Mouse (Mus musculus): ENCODE measurements around the gene Slc24a4. TPM values are rescaled to one million over a fixed set of nuclear protein-coding genes. Genes with fewer than 3 reads are reported as not detected.

Slc24a4 gene
- total and polyA plus RNA-seq, 3 experiments, result 0.23 to 0.69 (median 0.34) TPM

DNA sequence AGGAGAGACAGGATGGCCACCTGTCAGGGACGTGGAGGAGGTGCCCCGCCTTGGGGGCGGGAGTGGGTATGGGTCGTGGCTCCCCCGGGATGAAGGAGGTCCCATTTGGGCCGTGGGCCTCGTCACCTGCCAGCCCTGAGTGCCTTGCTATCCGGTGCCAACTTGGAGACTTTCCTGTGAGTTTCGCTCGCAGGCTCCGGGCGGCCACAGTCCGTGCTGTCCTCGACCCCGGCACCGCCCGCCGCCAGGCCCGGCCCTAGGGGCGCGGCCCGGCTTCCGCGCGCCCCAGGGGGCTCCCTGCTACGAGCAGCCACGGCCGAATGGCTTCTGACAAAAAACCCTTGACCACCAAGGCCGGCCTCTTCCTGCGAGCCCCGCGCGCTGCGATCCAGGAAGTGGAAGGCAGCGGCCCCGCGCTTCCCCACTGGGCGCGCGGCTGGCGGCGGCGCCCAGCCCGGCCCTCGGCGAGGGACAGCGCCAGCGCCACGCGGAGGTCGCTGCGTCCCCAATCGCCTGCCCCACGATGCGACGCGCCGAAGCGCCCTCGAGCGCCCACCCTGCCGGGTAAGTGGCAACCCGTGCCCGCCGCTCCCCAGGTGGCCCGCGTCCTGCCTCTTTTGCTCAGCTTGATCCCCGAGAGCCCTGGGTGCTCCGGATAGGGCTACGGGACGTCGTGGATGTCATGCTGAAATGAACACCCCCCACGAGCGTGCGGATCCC lies 154.4 kb downstream of the Slc24a4 start, which contains the start of gene Rin3:
Gene Rin3 (plus strand): TSS at position 286 of the 720 bp plus-strand sequence.
- peak; percentile 26 for DNase-seq (ENCODE audit: extremely low read depth)
- peak within 1 kb of the TSS; percentile 77 for H3K4me2 ChIP-seq (ENCODE audit: insufficient read depth, low read depth, poor library complexity, severe bottlenecking)
- H3K79me2 ChIP-seq (replicated peaks; ENCODE audit: control insufficient read depth, extremely low read depth, insufficient read depth, poor library complexity, severe bottlenecking), result 0 out of 2 replicates have a peak, but pooled peaks cover 4% of the 10 kb centered on the region
- peak within 1 kb of the TSS; percentile 76 for H3K9ac ChIP-seq (ENCODE audit: insufficient read depth, low read depth)
- H3K36me3 ChIP-seq (replicated peaks in 1 of 2; ENCODE audit: control insufficient read depth in 1 of 2, insufficient read depth in 1 of 2, low read length in 1 of 2), result no peaks in the 10 kb centered on the region
- dilution Hi-C loops (cut with MboI; ENCODE audit: extremely low pct_ligation_motif_present, extremely low pct_unique_long_range_greater_than_20kb, low sequenced_read_pairs), result no loop called here
- peak within 1 kb of the TSS; percentile 2; the same call in 1 of the 2 replicates for H3K27ac ChIP-seq (ENCODE audit: insufficient read depth, low read depth)
- peaks cover 17% of the 10 kb centered on the region for H3K9me3 ChIP-seq (replicated peaks; ENCODE audit: low read length)
- in situ Hi-C loops (cut with MboI; ENCODE audit: low pct_ligation_motif_present, low pct_unique_long_range_greater_than_20kb, low sequenced_read_pairs), result loop anchor here (5.0 kb wide), 1 partner anchor 99 kb away; no protein-coding TSS in a partner anchor
- peaks cover 17% of the 10 kb centered on the region for H3K27me3 ChIP-seq (replicated peaks)
- TF ChIP-seq MYC (IDR thresholded peaks at IDR 0.05; ENCODE audit: low read depth, low read length) (no peak), MAZ (IDR thresholded peaks at IDR 0.05; ENCODE audit: low read depth, low read length) (no peak), ZMIZ1 (IDR thresholded peaks at IDR 0.05; ENCODE audit: low read depth, low read length) (peak; percentile 86), ZKSCAN1 (IDR thresholded peaks at IDR 0.05; ENCODE audit: borderline replicate concordance, low read depth, low read length) (no peak), CHD2 (IDR thresholded peaks at IDR 0.05; ENCODE audit: low read length) (no peak), BHLHE40 (IDR thresholded peaks at IDR 0.05; ENCODE audit: low read depth, low read length) (no peak), TCF12 (IDR thresholded peaks at IDR 0.05; ENCODE audit: low read depth, low read length) (peak; percentile 66; the same call in 1 of the 2 replicates), IRF4 (IDR thresholded peaks at IDR 0.05; ENCODE audit: low read depth, low read length) (no peak), NRF1 (IDR thresholded peaks at IDR 0.05; ENCODE audit: low read depth, low read length) (no peak), TBP (conservative IDR thresholded peaks at IDR 0.05; ENCODE audit: low read depth, low read length) (no peak), ZNF384 (IDR thresholded peaks at IDR 0.05; ENCODE audit: low read depth, low read length) (no peak), EP300 (IDR thresholded peaks at IDR 0.05; ENCODE audit: low read length) (no peak), NELFE (IDR thresholded peaks at IDR 0.05; ENCODE audit: low read depth, low read length) (peak; percentile 39), MAX (IDR thresholded peaks at IDR 0.05; ENCODE audit: low read length) (peak; percentile 9; the same call in 1 of the 2 replicates), MEF2A (IDR thresholded peaks at IDR 0.05; ENCODE audit: borderline replicate concordance, low read depth, low read length) (no peak), MXI1 (IDR thresholded peaks at IDR 0.05; ENCODE audit: low read depth, low read length) (peak; percentile 48; the same call in 1 of the 2 replicates), JUN (IDR thresholded peaks at IDR 0.05; ENCODE audit: insufficient read depth, low read depth, low read length) (no peak), ZC3H11A (IDR thresholded peaks at IDR 0.05; ENCODE audit: low read depth, low read length) (no peak), E2F4 (IDR thresholded peaks at IDR 0.05; ENCODE audit: insufficient replicate concordance, low read depth, low read length) (no peak), RAD21 (IDR thresholded peaks at IDR 0.05; ENCODE audit: low read depth, low read length) (no peak), PAX5 (IDR thresholded peaks at IDR 0.05; ENCODE audit: low read length) (no peak), CTCF (conservative IDR thresholded peaks at IDR 0.05 in 1 of 2, IDR thresholded peaks at IDR 0.05 in 1 of 2; ENCODE audit: low read depth in 2 of 2, low read length in 2 of 2) (no peak), POLR2AphosphoS2 (IDR thresholded peaks at IDR 0.05; ENCODE audit: low read depth, low read length) (no peak), GABPA (IDR thresholded peaks at IDR 0.05; ENCODE audit: insufficient replicate concordance, low read depth, low read length) (no peak), CHD1 (IDR thresholded peaks at IDR 0.05; ENCODE audit: low read depth, low read length) (no peak), RCOR1 (conservative IDR thresholded peaks at IDR 0.05; ENCODE audit: low read depth, low read length) (no peak), ELF1 (IDR thresholded peaks at IDR 0.05; ENCODE audit: low read depth, low read length) (peak; percentile 94), POLR2A (IDR thresholded peaks at IDR 0.05; ENCODE audit: low read depth, low read length) (peak; percentile 67), SIN3A (IDR thresholded peaks at IDR 0.05; ENCODE audit: low read length) (no peak), ETS1 (conservative IDR thresholded peaks at IDR 0.05; ENCODE audit: low read depth, low read length) (no peak), HCFC1 (IDR thresholded peaks at IDR 0.05; ENCODE audit: low read depth, low read length) (no peak; the same call in 1 of the 2 replicates), SMC3 (IDR thresholded peaks at IDR 0.05; ENCODE audit: low read depth, low read length) (no peak), USF1 (IDR thresholded peaks at IDR 0.05; ENCODE audit: low read depth, low read length) (no peak), UBTF (IDR thresholded peaks at IDR 0.05; ENCODE audit: low read depth, low read length) (peak; percentile 84)
- H3K4me1 ChIP-seq (ENCODE audit: control insufficient read depth in 1 of 2, insufficient read depth in 2 of 2), result peaks cover 5 to 32% of the 10 kb centered on the region in 2 experiments; a peak in 3 of 4 replicates
- H3K4me3 ChIP-seq (replicated peaks in 1 of 3; ENCODE audit: low read depth in 2 of 3, low read length in 2 of 3, poor library complexity in 1 of 3), result peak within 1 kb of the TSS; percentile 50 to 82 (median 67)
